Mouse (Mus musculus) megakaryocyte-erythroid progenitor cell, adult 5-6 weeks (primary cell): Measurements from ENCODE around the gene Pcnx3. TPM values are rescaled to one million over a fixed set of nuclear protein-coding genes. Genes with fewer than 3 reads are reported as not detected.

Experiments
- total RNA-seq, 2 experiments: library from RNA; stranded (forward) in 1 of 2; stranded (reverse) in 1 of 2; fragments of 200-1000, 215-1000 nt in 1 of 2; fragments of >200 nt in 1 of 2; fragmentation: Nextera tagmentation in 1 of 2; gene quantifications; 2 replicates each; pipeline ENCODE4 v1.2.3; 2014 to 2017

The Pcnx3 gene
- total RNA-seq, 2 experiments from 2014 or later, result 14.4 to 72.0 TPM

Other genes with a start within 250 kb of the Pcnx3 start
- gene Fosl1, start 241.4 kb downstream of the Pcnx3 start, total RNA-seq (2014; fragmentation: Nextera tagmentation), result 0.66 and 1.1 TPM in 2 replicates
- gene Fosl1, start 241.4 kb downstream of the Pcnx3 start, total RNA-seq (2017), result 0.30 and 1.9 TPM in 2 replicates
- 2.6 and 2.9 TPM in 2 replicates for gene Ccdc85b, start 231.0 kb downstream of the Pcnx3 start, total RNA-seq (2014; fragmentation: Nextera tagmentation)
- 2.1 and 2.5 TPM in 2 replicates for gene Ccdc85b, start 231.0 kb downstream of the Pcnx3 start, total RNA-seq (2017)
- gene Fibp, start 228.3 kb downstream of the Pcnx3 start, total RNA-seq (2014; fragmentation: Nextera tagmentation), result 54.4 and 96.5 TPM in 2 replicates
- 40.7 and 51.8 TPM in 2 replicates for gene Fibp, start 228.3 kb downstream of the Pcnx3 start, total RNA-seq (2017)
- 4.9 and 10.5 TPM in 2 replicates for gene Ctsw, start 220.4 kb downstream of the Pcnx3 start, total RNA-seq (2014; fragmentation: Nextera tagmentation)
- gene Ctsw, start 220.4 kb downstream of the Pcnx3 start, total RNA-seq (2017), result 0.53 and 8.4 TPM in 2 replicates
- 2.3 TPM in 1 of 2 replicates, not detected in the other for gene Efemp2, start 215.0 kb downstream of the Pcnx3 start, total RNA-seq (2014; fragmentation: Nextera tagmentation)
- not detected in 2 replicates for gene Efemp2, start 215.0 kb downstream of the Pcnx3 start, total RNA-seq (2017)
- gene Mus81, start 200.5 kb downstream of the Pcnx3 start, total RNA-seq (2014; fragmentation: Nextera tagmentation), result 24.6 and 40.6 TPM in 2 replicates
- gene Mus81, start 200.5 kb downstream of the Pcnx3 start, total RNA-seq (2017), result 6.4 and 11.4 TPM in 2 replicates
- 862 and 969 TPM in 2 replicates for gene Cfl1, start 198.5 kb downstream of the Pcnx3 start, total RNA-seq (2014; fragmentation: Nextera tagmentation)
- gene Cfl1, start 198.5 kb downstream of the Pcnx3 start, total RNA-seq (2017), result 783 and 1,100 TPM in 2 replicates
- gene 1700020D05Rik, start 185.1 kb downstream of the Pcnx3 start, total RNA-seq (2014; fragmentation: Nextera tagmentation), result 1.6 and 4.6 TPM in 2 replicates
- gene 1700020D05Rik, start 185.1 kb downstream of the Pcnx3 start, total RNA-seq (2017), result 0.88 TPM in 1 of 2 replicates, not detected in the other
- gene Snx32, start 178.4 kb downstream of the Pcnx3 start, total RNA-seq (2014; fragmentation: Nextera tagmentation), result 6.6 TPM in 2 replicates
- 0.61 and 4.6 TPM in 2 replicates for gene Snx32, start 178.4 kb downstream of the Pcnx3 start, total RNA-seq (2017)
- gene Ovol1, start 128.3 kb downstream of the Pcnx3 start, total RNA-seq (2014; fragmentation: Nextera tagmentation), result not detected in 2 replicates
- not detected in 2 replicates for gene Ovol1, start 128.3 kb downstream of the Pcnx3 start, total RNA-seq (2017)
- gene Ap5b1, start 120.9 kb downstream of the Pcnx3 start, total RNA-seq (2014; fragmentation: Nextera tagmentation), result 4.0 and 5.5 TPM in 2 replicates
- 1.4 and 4.3 TPM in 2 replicates for gene Ap5b1, start 120.9 kb downstream of the Pcnx3 start, total RNA-seq (2017)
- gene Rnaseh2c, start 87.0 kb downstream of the Pcnx3 start, total RNA-seq (2014; fragmentation: Nextera tagmentation), result 173 and 247 TPM in 2 replicates
- 72.8 and 97.8 TPM in 2 replicates for gene Rnaseh2c, start 87.0 kb downstream of the Pcnx3 start, total RNA-seq (2017)
- 46.2 and 55.6 TPM in 2 replicates for gene Kat5, start 78.7 kb downstream of the Pcnx3 start, total RNA-seq (2014; fragmentation: Nextera tagmentation)
- 60.7 and 86.1 TPM in 2 replicates for gene Kat5, start 78.7 kb downstream of the Pcnx3 start, total RNA-seq (2017)
- gene Rela, start 51.4 kb downstream of the Pcnx3 start, total RNA-seq (2014; fragmentation: Nextera tagmentation), result 64.8 and 66.0 TPM in 2 replicates
- gene Rela, start 51.4 kb downstream of the Pcnx3 start, total RNA-seq (2017), result 36.1 and 49.7 TPM in 2 replicates
- gene Sipa1, start 25.2 kb downstream of the Pcnx3 start, total RNA-seq (2014; fragmentation: Nextera tagmentation), result 44.7 and 51.2 TPM in 2 replicates
- 16.4 and 16.5 TPM in 2 replicates for gene Sipa1, start 25.2 kb downstream of the Pcnx3 start, total RNA-seq (2017)
- 17.8 and 18.3 TPM in 2 replicates for gene Map3k11, start 166 bp downstream of the Pcnx3 start, total RNA-seq (2014; fragmentation: Nextera tagmentation)
- gene Map3k11, start 166 bp downstream of the Pcnx3 start, total RNA-seq (2017), result 10.9 and 15.8 TPM in 2 replicates
- not detected in 2 replicates for gene Kcnk7, start 15.5 kb upstream of the Pcnx3 start, total RNA-seq (2014; fragmentation: Nextera tagmentation)
- 0.19 TPM in 1 of 2 replicates, not detected in the other for gene Kcnk7, start 15.5 kb upstream of the Pcnx3 start, total RNA-seq (2017)
- 43.9 and 46.1 TPM in 2 replicates for gene Ehbp1l1, start 37.4 kb upstream of the Pcnx3 start, total RNA-seq (2014; fragmentation: Nextera tagmentation)
- gene Ehbp1l1, start 37.4 kb upstream of the Pcnx3 start, total RNA-seq (2017), result 42.4 and 43.6 TPM in 2 replicates
- 34.3 and 35.1 TPM in 2 replicates for gene Fam89b, start 40.7 kb upstream of the Pcnx3 start, total RNA-seq (2014; fragmentation: Nextera tagmentation)
- 12.5 and 13.3 TPM in 2 replicates for gene Fam89b, start 40.7 kb upstream of the Pcnx3 start, total RNA-seq (2017)
- 3.5 and 4.4 TPM in 2 replicates for gene Ltbp3, start 52.0 kb upstream of the Pcnx3 start, total RNA-seq (2014; fragmentation: Nextera tagmentation)
- gene Ltbp3, start 52.0 kb upstream of the Pcnx3 start, total RNA-seq (2017), result 3.4 TPM in 2 replicates
- gene Scyl1, start 82.5 kb upstream of the Pcnx3 start, total RNA-seq (2014; fragmentation: Nextera tagmentation), result 28.7 and 43.4 TPM in 2 replicates
- 20.2 and 23.1 TPM in 2 replicates for gene Scyl1, start 82.5 kb upstream of the Pcnx3 start, total RNA-seq (2017)
- gene Frmd8, start 186.4 kb upstream of the Pcnx3 start, total RNA-seq (2014; fragmentation: Nextera tagmentation), result 12.5 and 14.1 TPM in 2 replicates
- gene Frmd8, start 186.4 kb upstream of the Pcnx3 start, total RNA-seq (2017), result 10.7 and 14.3 TPM in 2 replicates
- gene Slc25a45, start 188.9 kb upstream of the Pcnx3 start, total RNA-seq (2014; fragmentation: Nextera tagmentation), result 10.0 and 20.1 TPM in 2 replicates
- 11.7 and 11.9 TPM in 2 replicates for gene Slc25a45, start 188.9 kb upstream of the Pcnx3 start, total RNA-seq (2017)
- 5.3 and 5.9 TPM in 2 replicates for gene Tigd3, start 205.2 kb upstream of the Pcnx3 start, total RNA-seq (2014; fragmentation: Nextera tagmentation)
- 2.2 and 3.1 TPM in 2 replicates for gene Tigd3, start 205.2 kb upstream of the Pcnx3 start, total RNA-seq (2017)
- gene Dpf2, start 224.1 kb upstream of the Pcnx3 start, total RNA-seq (2014; fragmentation: Nextera tagmentation), result 91.2 and 95.9 TPM in 2 replicates
- 75.0 and 124 TPM in 2 replicates for gene Dpf2, start 224.1 kb upstream of the Pcnx3 start, total RNA-seq (2017)
- gene Cdc42ep2, start 235.9 kb upstream of the Pcnx3 start, total RNA-seq (2014; fragmentation: Nextera tagmentation), result 0.77 TPM in 1 of 2 replicates, not detected in the other
- not detected in 2 replicates for gene Cdc42ep2, start 235.9 kb upstream of the Pcnx3 start, total RNA-seq (2017)